Mouse (Mus musculus): ENCODE results near the gene Ubqln4. TPM values are rescaled to one million over a fixed set of nuclear protein-coding genes. Genes with fewer than 3 reads are reported as not detected.

Ubqln4 gene
- polyA plus RNA-seq, 1 experiment from 2014 or later, result 73.4 TPM

- H3K27ac ChIP-seq, result peak overlapping the region; percentile 40; the same call in 1 of the 2 replicates
- H3K9me3 ChIP-seq, result no peaks in the 10 kb centered on the region
- 85% methylated on average over 10 of the region's 10 CpGs for WGBS
- peaks cover 52% of the 10 kb centered on the region for H3K4me1 ChIP-seq
- H3K4me3 ChIP-seq, result no peak overlapping the region; the same call in 1 of the 2 replicates
- H3K36me3 ChIP-seq (replicated peaks), result no peaks in the 10 kb centered on the region
- no peak for DNase-seq (ENCODE audit: extremely low spot score, low spot score)
- H3K27me3 ChIP-seq (ENCODE audit: poor library complexity, severe bottlenecking), result no peaks in the 10 kb centered on the region
Observed at GRCm38 (mm10) chr3:88514231-88515094, 39.1 kb upstream of the Ubqln4 start.

DNA sequence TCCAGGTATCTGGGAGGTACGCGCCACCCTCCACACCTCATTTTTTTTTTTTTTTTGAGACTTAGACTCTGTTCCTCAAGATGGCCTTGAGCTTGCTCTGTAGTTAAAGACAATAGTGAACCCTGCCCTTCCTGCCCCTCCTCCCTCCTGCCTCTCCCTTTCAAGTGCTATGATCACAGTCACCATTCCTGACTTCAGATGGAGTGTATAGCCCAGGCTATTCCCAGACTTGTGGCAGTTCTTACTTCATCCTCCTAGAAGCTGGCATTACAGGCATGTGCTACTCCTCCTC, 38.5 kb upstream of the Ubqln4 start:
- Histone ChIP-seq H3K4me3 (no peak overlapping the region), H3K36me3 (replicated peaks) (no peaks in the 10 kb centered on the region)
- 95% methylated on average over 2 of the region's 2 CpGs for WGBS

DNA sequence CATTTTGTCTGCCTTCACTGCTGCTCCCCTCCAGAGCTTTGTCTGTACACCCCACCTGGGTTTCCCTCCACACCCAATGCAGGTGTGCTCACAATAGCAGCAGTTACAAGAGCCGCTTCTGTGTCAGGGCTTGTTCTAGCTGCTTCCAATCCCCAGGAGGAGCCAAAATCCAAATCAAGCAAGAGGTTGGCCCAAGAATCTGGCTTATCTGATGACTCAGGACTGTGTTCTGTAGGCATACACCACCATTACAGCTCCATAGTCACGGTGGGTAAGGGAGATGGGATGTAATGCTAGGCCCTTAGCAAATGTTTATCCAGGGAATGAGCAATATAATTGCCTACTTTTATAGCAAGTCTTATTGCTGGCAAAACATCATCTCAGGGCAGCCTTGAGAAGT, 37.2 kb upstream of the Ubqln4 start:
- H3K9me3 ChIP-seq, result no peaks in the 10 kb centered on the region
- no peak overlapping the region for H3K27ac ChIP-seq
- no peak overlapping the region for H3K4me3 ChIP-seq
- WGBS, result 92% methylated on average over 2 of the region's 2 CpGs
- no peak for DNase-seq (ENCODE audit: extremely low spot score, low spot score)
- H3K36me3 ChIP-seq (replicated peaks), result no peaks in the 10 kb centered on the region
- no peaks in the 10 kb centered on the region for H3K27me3 ChIP-seq (ENCODE audit: poor library complexity, severe bottlenecking)
- H3K4me1 ChIP-seq, result peaks cover 32% of the 10 kb centered on the region

More for the DNA sequence above, 38.5 kb upstream of the Ubqln4 start:
- no peak for DNase-seq (ENCODE audit: extremely low spot score, low spot score)
- H3K27ac ChIP-seq, result no peak overlapping the region
- H3K9me3 ChIP-seq, result no peaks in the 10 kb centered on the region
- H3K27me3 ChIP-seq (ENCODE audit: poor library complexity, severe bottlenecking), result no peaks in the 10 kb centered on the region
- H3K4me1 ChIP-seq, result peaks cover 46% of the 10 kb centered on the region

GRCm38 (mm10) chr3:88518411-88518810, 35.1 kb upstream of the Ubqln4 start:
- Histone ChIP-seq H3K27me3 (ENCODE audit: poor library complexity, severe bottlenecking) (no peaks in the 10 kb centered on the region), H3K27ac (no peak overlapping the region), H3K36me3 (replicated peaks) (peaks cover 11% of the 10 kb centered on the region), H3K4me1 (peaks cover 19% of the 10 kb centered on the region), H3K9me3 (no peaks in the 10 kb centered on the region), H3K4me3 (no peak overlapping the region)
- no peak for DNase-seq (ENCODE audit: extremely low spot score, low spot score)
- WGBS, result 89% methylated on average over 4 of the region's 4 CpGs

GRCm38 (mm10) chr3:88520078-88520477, 33.5 kb upstream of the Ubqln4 start:
- DNase-seq (ENCODE audit: extremely low spot score, low spot score), result no peak
- H3K4me3 ChIP-seq, result no peak overlapping the region
- no peak overlapping the region for H3K27ac ChIP-seq
- H3K4me1 ChIP-seq, result peaks cover 7% of the 10 kb centered on the region
- WGBS, result 89% methylated on average over 2 of the region's 2 CpGs
- peaks cover 28% of the 10 kb centered on the region for H3K36me3 ChIP-seq (replicated peaks)
- no peaks in the 10 kb centered on the region for H3K9me3 ChIP-seq
- H3K27me3 ChIP-seq (ENCODE audit: poor library complexity, severe bottlenecking), result no peaks in the 10 kb centered on the region

- Histone ChIP-seq H3K9me3 (no peaks in the 10 kb centered on the region), H3K4me1 (peaks cover 15% of the 10 kb centered on the region), H3K4me3 (no peak overlapping the region), H3K27me3 (ENCODE audit: poor library complexity, severe bottlenecking) (no peaks in the 10 kb centered on the region), H3K36me3 (replicated peaks) (peaks cover 33% of the 10 kb centered on the region), H3K27ac (no peak overlapping the region)
- 93% methylated on average over 6 of the region's 6 CpGs for WGBS
- DNase-seq (ENCODE audit: extremely low spot score, low spot score), result no peak
Observed at GRCm38 (mm10) chr3:88521156-88521555, 32.4 kb upstream of the Ubqln4 start.

DNA sequence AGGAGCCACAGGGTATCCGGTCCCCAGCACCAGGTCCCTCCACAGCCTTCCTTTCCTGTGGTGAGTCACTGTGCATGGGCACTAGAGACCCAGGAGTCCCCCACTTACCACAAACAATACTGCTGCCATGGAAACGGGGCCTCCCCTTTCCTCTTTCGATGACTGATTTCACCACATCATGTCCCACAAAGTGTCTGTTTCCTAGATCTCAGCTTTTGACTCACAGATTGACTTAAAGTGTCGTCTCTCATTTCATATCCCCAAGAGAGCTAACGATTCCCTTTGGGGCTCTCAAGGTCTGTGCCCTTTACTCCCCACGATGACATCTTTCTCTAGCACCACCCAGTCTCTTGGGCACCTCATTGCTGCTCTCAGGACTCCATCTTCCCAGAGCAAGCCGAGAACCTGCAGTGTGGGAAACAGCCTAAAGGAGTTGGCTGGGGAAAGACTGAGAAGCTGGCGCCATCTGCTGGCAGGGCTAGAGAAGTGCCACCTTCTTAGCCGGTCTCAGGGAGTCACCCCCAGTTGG, 31.7 kb upstream of the Ubqln4 start:
- Histone ChIP-seq H3K9me3 (no peaks in the 10 kb centered on the region), H3K36me3 (replicated peaks) (peaks cover 33% of the 10 kb centered on the region), H3K27me3 (ENCODE audit: poor library complexity, severe bottlenecking) (no peaks in the 10 kb centered on the region), H3K4me3 (no peak overlapping the region), H3K4me1 (peaks cover 22% of the 10 kb centered on the region), H3K27ac (no peak overlapping the region)
- DNase-seq (ENCODE audit: extremely low spot score, low spot score), result peak; percentile 74
- WGBS, result 42% methylated on average over 9 of the region's 9 CpGs

DNA sequence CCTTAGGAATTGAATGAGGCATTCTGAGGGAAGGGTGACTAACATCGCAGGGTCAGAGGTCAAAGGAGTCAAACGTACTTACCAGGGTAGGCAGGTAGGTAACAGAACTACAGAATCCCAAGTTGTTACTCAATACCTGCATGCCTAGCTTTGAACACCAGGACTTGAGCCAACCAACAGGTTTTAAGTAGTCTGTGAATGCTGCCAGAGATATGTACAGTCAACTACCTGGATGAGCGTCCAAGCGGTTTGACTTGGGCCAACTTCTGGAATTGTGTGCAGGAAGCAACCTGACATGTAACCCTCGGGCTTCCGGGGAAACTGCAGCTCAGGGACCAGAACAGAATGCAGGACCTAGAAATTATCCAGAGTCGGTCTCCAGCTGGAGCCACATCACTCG, 30.5 kb upstream of the Ubqln4 start:
- H3K4me1 ChIP-seq, result peaks cover 34% of the 10 kb centered on the region
- peaks cover 38% of the 10 kb centered on the region for H3K36me3 ChIP-seq (replicated peaks)
- H3K9me3 ChIP-seq, result no peaks in the 10 kb centered on the region
- no peak overlapping the region for H3K27ac ChIP-seq
- H3K27me3 ChIP-seq (ENCODE audit: poor library complexity, severe bottlenecking), result no peaks in the 10 kb centered on the region
- H3K4me3 ChIP-seq, result no peak overlapping the region
- 91% methylated on average over 8 of the region's 8 CpGs for WGBS
- DNase-seq (ENCODE audit: extremely low spot score, low spot score), result no peak

DNA sequence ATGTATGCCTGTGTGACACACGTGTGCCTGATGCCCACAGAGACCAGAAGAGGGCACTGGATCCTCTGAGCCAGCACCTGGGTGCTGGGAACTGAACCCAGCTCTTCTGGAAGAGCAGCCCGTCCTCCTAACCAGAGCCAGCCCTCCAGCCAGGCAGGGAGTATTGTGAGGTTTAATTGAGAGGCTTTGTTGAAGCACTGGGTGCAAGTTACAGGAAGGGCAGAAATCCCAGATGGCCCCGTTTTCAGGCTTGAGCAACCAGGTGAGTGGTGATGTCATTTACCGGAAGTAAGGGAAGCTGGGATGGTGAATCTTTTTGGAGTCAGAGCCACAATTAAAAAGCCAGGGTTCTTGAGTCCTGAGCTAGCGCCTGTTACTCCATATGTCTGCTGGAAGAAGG, 28.5 kb upstream of the Ubqln4 start:
- no peak for DNase-seq (ENCODE audit: extremely low spot score, low spot score)
- no peaks in the 10 kb centered on the region for H3K9me3 ChIP-seq
- no peak overlapping the region for H3K4me3 ChIP-seq
- peaks cover 38% of the 10 kb centered on the region for H3K36me3 ChIP-seq (replicated peaks)
- WGBS, result 91% methylated on average over 5 of the region's 5 CpGs
- H3K27me3 ChIP-seq (ENCODE audit: poor library complexity, severe bottlenecking), result no peaks in the 10 kb centered on the region
- no peak overlapping the region for H3K27ac ChIP-seq
- peaks cover 54% of the 10 kb centered on the region for H3K4me1 ChIP-seq

DNA sequence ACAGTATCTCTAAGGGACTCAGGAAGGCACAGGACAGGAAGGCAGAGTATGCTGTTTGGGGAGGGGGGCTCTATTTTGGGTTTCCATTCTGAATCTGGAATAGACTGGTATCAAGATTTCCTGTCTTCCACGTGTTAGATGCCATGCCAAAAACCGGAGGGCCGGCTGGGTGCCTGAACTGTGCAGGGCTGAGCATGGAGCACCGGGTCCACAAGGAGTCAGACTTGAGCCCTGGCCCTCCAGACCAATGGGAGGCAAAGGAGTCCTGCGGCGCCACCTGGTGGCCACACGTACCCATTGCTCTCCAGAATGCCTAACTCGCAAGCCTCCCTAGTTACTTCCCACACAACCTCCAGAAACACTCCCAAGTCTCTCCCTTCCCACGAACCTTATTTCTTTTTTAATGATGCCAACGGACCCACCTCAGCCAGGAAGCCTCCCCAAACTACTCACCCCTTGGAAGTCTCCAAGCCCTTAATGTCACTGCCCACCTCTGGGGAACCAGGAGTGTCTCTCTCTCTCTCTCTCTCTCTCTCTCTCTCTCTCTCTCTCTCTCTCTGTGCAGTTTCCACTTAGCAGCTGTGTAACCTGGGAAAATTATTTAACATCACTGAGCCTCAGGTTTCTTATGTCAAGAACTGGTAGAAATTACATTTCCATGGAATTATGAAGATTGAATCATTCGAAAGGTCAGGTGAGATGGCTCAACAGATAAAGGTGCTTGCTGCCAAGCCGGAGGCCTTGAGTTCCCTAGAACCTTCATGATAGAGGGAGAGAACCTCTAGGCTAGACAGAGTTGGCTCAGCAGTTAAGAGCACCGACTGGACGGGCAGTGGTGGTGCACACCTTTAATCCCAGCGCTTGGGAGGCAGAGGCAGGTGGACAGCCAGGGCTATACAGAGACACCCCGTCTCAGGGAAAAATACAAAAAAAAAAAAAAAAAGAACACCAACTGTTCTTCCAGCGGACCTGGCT, 27.1 kb upstream of the Ubqln4 start:
- WGBS, result 36% methylated on average over 17 of the region's 17 CpGs
- Histone ChIP-seq H3K4me1 (peaks cover 68% of the 10 kb centered on the region), H3K9me3 (no peaks in the 10 kb centered on the region), H3K36me3 (replicated peaks) (peaks cover 38% of the 10 kb centered on the region), H3K27me3 (ENCODE audit: poor library complexity, severe bottlenecking) (no peaks in the 10 kb centered on the region), H3K4me3 (peak overlapping the region; percentile 29; the same call in 1 of the 2 replicates), H3K27ac (peak overlapping the region; percentile 51; the same call in 1 of the 2 replicates)
- DNase-seq (ENCODE audit: extremely low spot score, low spot score), result peak; percentile 91

DNA sequence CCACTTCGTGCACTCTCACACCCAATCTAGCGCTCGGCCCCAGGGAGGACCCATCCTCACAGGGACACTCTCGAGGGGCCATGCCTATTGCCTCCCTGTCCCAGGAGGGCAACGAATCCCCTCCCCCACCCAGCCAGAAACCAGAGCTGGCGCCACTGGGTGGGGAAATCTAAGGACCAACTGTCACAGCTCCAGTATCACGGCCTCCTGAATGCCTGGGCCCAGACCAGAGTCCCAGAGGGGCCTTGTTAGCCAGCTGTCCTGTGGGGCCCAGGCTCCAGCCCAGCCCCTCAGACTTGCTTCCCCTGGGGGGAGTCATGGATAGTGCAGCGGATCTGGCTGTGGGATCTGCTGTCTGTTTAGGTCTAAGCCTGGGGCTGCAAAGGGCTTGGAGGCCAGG, 26.0 kb upstream of the Ubqln4 start:
- no peaks in the 10 kb centered on the region for H3K9me3 ChIP-seq
- peaks cover 34% of the 10 kb centered on the region for H3K36me3 ChIP-seq (replicated peaks)
- DNase-seq (ENCODE audit: extremely low spot score, low spot score), result no peak
- peak overlapping the region; percentile 80 for H3K27ac ChIP-seq
- peak overlapping the region; percentile 93 for H3K4me3 ChIP-seq
- no peaks in the 10 kb centered on the region for H3K27me3 ChIP-seq (ENCODE audit: poor library complexity, severe bottlenecking)
- peaks cover 64% of the 10 kb centered on the region for H3K4me1 ChIP-seq
- WGBS, result 32% methylated on average over 8 of the region's 8 CpGs

- H3K4me1 ChIP-seq, result peaks cover 64% of the 10 kb centered on the region
- no peaks in the 10 kb centered on the region for H3K27me3 ChIP-seq (ENCODE audit: poor library complexity, severe bottlenecking)
- 87% methylated on average over 11 of the region's 11 CpGs for WGBS
- peak overlapping the region; percentile 93; the same call in 1 of the 2 replicates for H3K4me3 ChIP-seq
- no peak for DNase-seq (ENCODE audit: extremely low spot score, low spot score)
- no peaks in the 10 kb centered on the region for H3K9me3 ChIP-seq
- no peak overlapping the region for H3K27ac ChIP-seq
- peaks cover 25% of the 10 kb centered on the region for H3K36me3 ChIP-seq (replicated peaks)
Observed at GRCm38 (mm10) chr3:88528646-88529045, 24.9 kb upstream of the Ubqln4 start.

Measured in forebrain, embryonic 10.5 days (tissue).